8 mouse cellular contexts compared by ENCODE assay signal in the genomic region with DNA sequence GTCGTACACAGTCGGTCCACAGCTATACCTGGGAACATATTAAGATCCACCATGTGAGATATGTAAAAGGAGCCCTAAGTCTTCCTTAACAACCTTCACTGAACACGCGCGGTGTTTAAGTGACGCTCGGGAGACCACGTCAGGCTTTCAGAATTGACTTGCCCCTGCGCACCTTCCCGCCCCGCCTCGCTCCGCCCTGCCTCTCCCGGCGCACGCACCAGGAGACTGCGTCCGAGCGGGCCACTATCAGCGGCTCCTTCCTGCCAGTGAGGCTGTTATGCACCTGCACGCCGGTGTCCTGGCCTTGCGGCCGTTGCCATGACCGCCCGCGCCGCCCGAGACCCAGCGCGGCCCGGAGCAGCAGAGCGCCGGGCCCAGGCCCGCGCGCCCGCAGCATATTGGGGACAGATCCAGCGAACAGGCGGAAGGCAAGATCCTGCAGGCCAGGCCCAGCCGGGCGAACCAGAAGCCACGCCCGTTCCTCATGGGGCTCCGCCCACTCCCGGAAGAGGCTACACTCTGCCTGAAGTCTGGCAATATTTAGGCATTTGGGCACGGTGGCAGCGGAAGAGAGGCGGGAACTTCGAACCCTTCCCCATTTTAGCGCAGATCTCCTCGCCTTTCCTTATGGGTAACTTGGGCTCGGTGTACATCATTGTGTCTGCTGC. TPM values are rescaled to one million over a fixed set of nuclear protein-coding genes. Genes with fewer than 3 reads are reported as not detected.
A peak's percentile ranks its signal among the peaks of the same experiment; 100 is the strongest.
DNase-seq lines count a peak whose midpoint lies in the region; ATAC-seq and TF ChIP-seq lines count a peak whose summit lies in the region.

Cars2 (minus strand) TSS at position 503 of the 668 bp plus-strand sequence.

- intact Hi-C loops in gastrocnemius, adult 2 months (cut with DNase I) = loop anchor here (5.0 kb wide), 1 partner anchor 152 kb away; the partner anchor contains the start of gene 1700016D06Rik
- intact Hi-C loops in left cerebral cortex, adult 2 months (cut with DNase I) = loop anchor here (10.0 kb wide), 1 partner anchor 1576 kb away; the partner anchor contains the start of genes Abhd13 and Lig4

- DNase-seq in T-cell, adult 2 months (ENCODE audit: low spot score) = peak; percentile 90
- DNase-seq in cerebellum, postnatal 4 days (ENCODE audit: low spot score in 2 of 2) = peak; percentile 58 to 84
- DNase-seq in gastrocnemius, adult 2 months = peak; percentile 96
- peak; percentile 91 for DNase-seq in hindbrain, postnatal 0 days (ENCODE audit: low spot score)
- DNase-seq in left cerebral cortex, adult 2 months (ENCODE audit: extremely low spot score in 1 of 2, low spot score in 2 of 2) = peak; percentile 83 to 87
- DNase-seq in right cerebral cortex, adult 2 months (ENCODE audit: low spot score in 2 of 2) = peak; percentile 86 to 90
- peak; percentile 96 for DNase-seq in urinary bladder, postnatal 14 days (ENCODE audit: low spot score)

- H3K36me3 ChIP-seq in hindbrain, postnatal 0 days (ENCODE audit: insufficient read depth, low read length) = 0 out of 2 replicates have a peak, but pooled peaks cover 4% of the 10 kb centered on the region

- TF ChIP-seq CTCF in gastrocnemius, adult 2 months (IDR thresholded peaks at IDR 0.05) = no peak
- no peak for TF ChIP-seq CTCF in hindbrain, postnatal 0 days (IDR thresholded peaks at IDR 0.05; ENCODE audit: low read depth)
- TF ChIP-seq CTCF in left cerebral cortex, adult 2 months (IDR thresholded peaks at IDR 0.05) = no peak

- peak; percentile 59 for ATAC-seq in hindbrain, postnatal 0 days
- peak; percentile 77 for ATAC-seq in megakaryocyte, adult 5-6 weeks (ENCODE audit: poor library complexity, severe bottlenecking)

- peak within 1 kb of the TSS; percentile 81 for H3K9ac ChIP-seq in hindbrain, postnatal 0 days (replicated peaks; ENCODE audit: low read length)

- peak within 1 kb of the TSS; percentile 95 for H3K27ac ChIP-seq in gastrocnemius, adult 2 months
- H3K27ac ChIP-seq in hindbrain, postnatal 0 days = peak within 1 kb of the TSS; percentile 88
- H3K27ac ChIP-seq in left cerebral cortex, adult 2 months = peak within 1 kb of the TSS; percentile 90

- no peaks in the 10 kb centered on the region for H3K27me3 ChIP-seq in hindbrain, postnatal 0 days (ENCODE audit: insufficient read depth, low read length)

- peaks cover 5% of the 10 kb centered on the region; the same call in 1 of the 2 replicates for H3K4me1 ChIP-seq in hindbrain, postnatal 0 days (ENCODE audit: insufficient read depth, low read length)

- peak within 1 kb of the TSS; percentile 82 for H3K4me2 ChIP-seq in hindbrain, postnatal 0 days (ENCODE audit: low read depth, low read length)

- peak within 1 kb of the TSS; percentile 85 for H3K4me3 ChIP-seq in gastrocnemius, adult 2 months
- peak within 1 kb of the TSS; percentile 73 for H3K4me3 ChIP-seq in hindbrain, postnatal 0 days (ENCODE audit: low read length)
- peak within 1 kb of the TSS; percentile 72 for H3K4me3 ChIP-seq in left cerebral cortex, adult 2 months

- H3K9me3 ChIP-seq in hindbrain, postnatal 0 days (ENCODE audit: low read length) = no peaks in the 10 kb centered on the region

- WGBS in hindbrain, postnatal 0 days = under 1% methylated on average over 53 of the region's 53 CpGs

RNA-seq across cellular contexts. Expression of gene Cars2, which starts in this region (rescaled TPM):
- 10 to 100 TPM; 13.8 to 19.4 TPM for total RNA-seq in gastrocnemius, adult 2 months (2021)
- total RNA-seq in hindbrain, postnatal 0 days (2014; rRNA removed) = 42.6 and 58.0 TPM in 2 replicates
- polyA plus RNA-seq in hindbrain, postnatal 0 days (2015; fragmentation: Nextera tagmentation; extraction: Ambion mirVana) = 19.3 and 20.7 TPM in 2 replicates
- total RNA-seq in left cerebral cortex, adult 2 months (2021) = 10 to 100 TPM; 20.5 to 22.4 TPM
- 17.2 and 20.7 TPM in 2 replicates for total RNA-seq in megakaryocyte, adult 5-6 weeks (2015)
- total RNA-seq in megakaryocyte, adult 5-6 weeks (2017) = 23.3 and 25.5 TPM in 2 replicates

Comparison
In these comparisons a context has a peak if more than half of its experiments do, and no peak if none do; other contexts are left out.
1. Peak in every context shown above with its lines: DNase-seq, ATAC-seq, H3K4me3 ChIP-seq and H3K27ac ChIP-seq.